14 mouse cellular contexts compared by ENCODE assay signal in the genomic region with DNA sequence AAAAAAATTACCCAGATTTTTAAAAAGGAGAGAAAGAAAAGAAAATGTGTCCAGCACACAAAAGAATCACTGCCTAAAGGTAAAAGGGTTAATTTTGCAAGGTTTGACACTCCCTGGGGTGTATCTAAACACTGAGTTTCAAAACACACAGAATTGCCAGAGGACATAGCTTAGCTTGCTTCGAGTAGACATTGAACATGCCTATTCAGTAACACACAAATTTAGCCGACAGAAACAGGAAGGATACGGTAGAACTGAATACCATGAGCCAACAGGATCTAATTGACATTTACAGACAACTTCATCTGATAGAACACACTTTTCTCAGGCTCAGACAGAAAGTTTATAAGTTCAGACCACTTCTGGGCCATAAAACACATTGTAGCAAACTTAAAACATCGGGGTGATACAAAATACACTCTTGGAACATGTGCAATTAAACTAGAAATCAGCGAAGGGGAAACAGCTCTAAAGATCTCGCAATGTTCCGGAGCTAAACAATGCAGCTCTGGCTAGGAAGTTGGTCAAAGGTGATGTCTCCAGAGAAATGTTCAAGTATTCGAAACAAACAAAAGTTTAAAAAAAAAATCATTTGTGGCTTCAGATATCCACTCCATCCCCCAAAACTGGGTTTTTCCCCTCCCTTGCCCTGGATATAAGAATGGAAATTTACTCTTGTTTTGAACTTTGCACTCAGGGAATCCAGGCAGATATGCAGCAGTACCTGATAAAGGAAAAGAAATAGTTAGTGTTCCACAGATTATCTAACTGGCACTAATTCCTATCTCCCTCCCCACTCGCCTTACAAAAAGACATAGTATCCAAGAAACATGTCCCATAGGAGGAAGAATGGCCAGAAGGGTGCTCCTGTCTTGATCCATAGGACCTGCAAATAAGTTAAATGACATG.
DNase-seq lines count a peak whose midpoint lies in the region; ATAC-seq and TF ChIP-seq lines count a peak whose summit lies in the region.
"Had no signal": no experiment of that assay in that cellular context is flagged by ENCODE, and none has a peak within 500 bp of the region (broad histone marks: within the 10 kb centered on the region; RNA-seq: fewer than 3 reads in every experiment).

No protein-coding gene starts in this region.

- peaks cover 7% of the 10 kb centered on the region; the same call in 1 of the 2 replicates for H3K36me3 ChIP-seq in heart, adult 2 months (ENCODE audit: control insufficient read depth, insufficient read depth, low read length)
- no peaks in the 10 kb centered on the region for H3K36me3 ChIP-seq in liver, embryonic 15.5 days (replicated peaks)
- no peaks in the 10 kb centered on the region for H3K36me3 ChIP-seq in heart, embryonic 15.5 days
- no peaks in the 10 kb centered on the region for H3K36me3 ChIP-seq in stomach, embryonic 16.5 days (ENCODE audit: control insufficient read depth, insufficient read depth, low read length)
- H3K36me3 ChIP-seq: lung, embryonic 15.5 days had no signal

- H3K4me2 ChIP-seq in liver, embryonic 15.5 days, result no peak overlapping the region
- H3K4me2 ChIP-seq in heart, embryonic 15.5 days, result no peak overlapping the region
- no peak overlapping the region for H3K4me2 ChIP-seq in stomach, embryonic 16.5 days (ENCODE audit: low read depth, low read length)
- H3K4me2 ChIP-seq: lung, embryonic 15.5 days had no signal

- no peaks in the 10 kb centered on the region for H3K9me3 ChIP-seq in liver, embryonic 15.5 days (replicated peaks)
- H3K9me3 ChIP-seq in heart, embryonic 15.5 days (replicated peaks), result no peaks in the 10 kb centered on the region
- H3K9me3 ChIP-seq in stomach, embryonic 16.5 days (replicated peaks; ENCODE audit: control insufficient read depth, low read length), result no peaks in the 10 kb centered on the region
- H3K9me3 ChIP-seq: lung, embryonic 15.5 days had no signal

- no peak overlapping the region for H3K9ac ChIP-seq in heart, adult 2 months (ENCODE audit: low read depth, low read length)
- no peak overlapping the region for H3K9ac ChIP-seq in liver, embryonic 15.5 days
- no peak overlapping the region for H3K9ac ChIP-seq in heart, embryonic 15.5 days
- H3K9ac ChIP-seq in stomach, embryonic 16.5 days (ENCODE audit: low read length), result no peak overlapping the region
- H3K9ac ChIP-seq: lung, embryonic 15.5 days had no signal

- TF ChIP-seq CTCF in heart, adult 2 months (IDR thresholded peaks at IDR 0.05), result no peak

- H3K4me3 ChIP-seq in heart, adult 2 months, result no peak overlapping the region
- no peak overlapping the region for H3K4me3 ChIP-seq in liver, embryonic 15.5 days (replicated peaks)
- H3K4me3 ChIP-seq in heart, embryonic 15.5 days, result no peak overlapping the region
- no peak overlapping the region for H3K4me3 ChIP-seq in stomach, embryonic 16.5 days (replicated peaks; ENCODE audit: low read length)
- H3K4me3 ChIP-seq: left cerebral cortex, adult 2 months; lung, embryonic 15.5 days had no signal

- TF ChIP-seq EP300 in heart, adult 2 months (IDR thresholded peaks at IDR 0.05; ENCODE audit: insufficient read depth, low read depth, low read length), result no peak

- H3K79me2 ChIP-seq in heart, adult 2 months (replicated peaks; ENCODE audit: control insufficient read depth, insufficient read depth, low read length), result no peaks in the 10 kb centered on the region

- WGBS in heart, adult 2 months, result 25% methylated on average over 9 of the region's 9 CpGs
- WGBS in liver, embryonic 15.5 days (ENCODE audit: insufficient replicate concordance), result 37% methylated on average over 9 of the region's 9 CpGs
- 48% methylated on average over 9 of the region's 9 CpGs for WGBS in heart, embryonic 15.5 days
- WGBS in stomach, embryonic 16.5 days, result 45% methylated on average over 9 of the region's 9 CpGs

- H3K27me3 ChIP-seq in heart, adult 2 months (ENCODE audit: control insufficient read depth, insufficient read depth, low read length), result no peaks in the 10 kb centered on the region
- H3K27me3 ChIP-seq in liver, embryonic 15.5 days, result no peaks in the 10 kb centered on the region
- no peaks in the 10 kb centered on the region for H3K27me3 ChIP-seq in heart, embryonic 15.5 days
- H3K27me3 ChIP-seq in stomach, embryonic 16.5 days (ENCODE audit: control insufficient read depth, insufficient read depth, low read length), result no peaks in the 10 kb centered on the region
- H3K27me3 ChIP-seq: lung, embryonic 15.5 days had no signal

- peaks cover 6% of the 10 kb centered on the region for H3K4me1 ChIP-seq in heart, adult 2 months (ENCODE audit: control insufficient read depth, insufficient read depth, low read length)
- H3K4me1 ChIP-seq in liver, embryonic 15.5 days (replicated peaks), result 0 out of 2 replicates have a peak, but pooled peaks cover 5% of the 10 kb centered on the region
- no peaks in the 10 kb centered on the region for H3K4me1 ChIP-seq in heart, embryonic 15.5 days (replicated peaks)
- peaks cover 4% of the 10 kb centered on the region; the same call in 1 of the 2 replicates for H3K4me1 ChIP-seq in stomach, embryonic 16.5 days (ENCODE audit: control insufficient read depth, insufficient read depth, low read length)
- H3K4me1 ChIP-seq: lung, embryonic 15.5 days had no signal

- intact Hi-C loops in heart, adult 2 months (cut with DNase I), result no loop called here
- intact Hi-C loops in heart, postnatal 36 days (cut with DNase I), result loop anchor here (5.0 kb wide), 1 partner anchor 54 kb away; no protein-coding TSS in a partner anchor
- intact Hi-C loops in left cerebral cortex, postnatal 36 days (cut with DNase I), result no loop called here

- TF ChIP-seq POLR2A in heart, adult 2 months (IDR thresholded peaks at IDR 0.05; ENCODE audit: insufficient read depth, low read depth, low read length), result 0 out of 2 replicates have a peak, but pooled peaks have one; percentile 21

- ATAC-seq in liver, embryonic 15.5 days (ENCODE audit: insufficient read depth), result no peak
- no peak for ATAC-seq in heart, embryonic 15.5 days (replicated peaks; ENCODE audit: insufficient number of reproducible peaks, insufficient read depth, low FRiP score, low read depth)
- ATAC-seq in stomach, embryonic 16.5 days (ENCODE audit: insufficient read depth, low FRiP score), result peak; percentile 37; the same call in 1 of the 2 replicates
- ATAC-seq in megakaryocyte, adult 5-6 weeks (ENCODE audit: poor library complexity, severe bottlenecking), result no peak
- ATAC-seq: forebrain, embryonic 16.5 days had no signal

- H3K27ac ChIP-seq in heart, adult 2 months, result peak overlapping the region; percentile 90
- H3K27ac ChIP-seq in liver, embryonic 15.5 days (replicated peaks), result 0 out of 2 replicates have a peak overlapping the region, but pooled peaks have one; percentile 19
- peak overlapping the region; percentile 63 for H3K27ac ChIP-seq in heart, embryonic 15.5 days
- peak overlapping the region; percentile 45 for H3K27ac ChIP-seq in stomach, embryonic 16.5 days (ENCODE audit: low read length)
- H3K27ac ChIP-seq: left cerebral cortex, adult 2 months; lung, embryonic 15.5 days had no signal

- DNase-seq in heart, adult 2 months, result no peak
- DNase-seq in heart, postnatal 36 days, result no peak
- DNase-seq in liver, result no peak
- no peak for DNase-seq in left cerebral cortex, postnatal 36 days (ENCODE audit: low spot score in 2 of 2)
- DNase-seq: cerebellum, adult 2 months; gastrocnemius, postnatal 36 days; right cerebral cortex, postnatal 14 days had no signal

Comparison
In these comparisons a context has a peak if more than half of its experiments do, and no peak if none do; other contexts are left out.
1. H3K27ac ChIP-seq: peak in every context shown above with its lines; median percentile 90 in heart, adult 2 months; 63 in heart, embryonic 15.5 days; 45 in stomach, embryonic 16.5 days; 19 in liver, embryonic 15.5 days.